Mouse (Mus musculus) lung, postnatal 25 days (tissue): ENCODE measurements around the gene Hhat.

Source experiments
- DNase-seq: peaks from one replicate; pipeline ENCODE4 v3.0.0; 2022; ENCODE audit warnings: low spot score

Gene Hhat

DNA sequence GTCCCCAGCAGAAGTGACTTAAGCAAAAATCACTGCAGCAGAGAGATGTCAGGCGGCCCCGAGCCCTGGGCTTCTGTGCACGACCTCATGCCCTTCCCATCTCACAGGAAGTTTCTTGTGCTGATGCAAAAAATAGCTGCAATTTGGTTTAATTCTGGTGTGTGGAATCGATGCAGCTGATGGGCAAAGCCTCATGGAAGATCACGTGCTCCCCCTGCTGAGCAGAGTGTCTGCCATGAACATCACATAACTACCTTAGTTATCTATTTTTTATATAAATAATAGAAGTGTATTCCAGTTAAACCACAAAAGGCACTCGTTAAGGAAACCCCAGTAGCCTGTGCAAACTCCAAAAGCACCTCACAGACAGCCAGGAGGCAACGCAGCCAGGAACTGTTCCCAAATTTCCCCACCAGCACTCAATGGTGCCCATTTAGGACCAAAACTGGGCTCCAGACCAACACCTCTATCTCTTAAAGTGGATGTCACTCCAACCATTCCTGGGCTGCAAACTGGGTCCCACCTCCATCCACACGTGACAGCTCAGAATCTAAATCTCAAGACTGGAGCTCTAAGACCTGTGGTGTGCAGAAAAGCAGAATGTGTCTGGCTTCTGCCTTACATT is 118.9 kb downstream of the Hhat start:
- DNase-seq: no peak

DNA sequence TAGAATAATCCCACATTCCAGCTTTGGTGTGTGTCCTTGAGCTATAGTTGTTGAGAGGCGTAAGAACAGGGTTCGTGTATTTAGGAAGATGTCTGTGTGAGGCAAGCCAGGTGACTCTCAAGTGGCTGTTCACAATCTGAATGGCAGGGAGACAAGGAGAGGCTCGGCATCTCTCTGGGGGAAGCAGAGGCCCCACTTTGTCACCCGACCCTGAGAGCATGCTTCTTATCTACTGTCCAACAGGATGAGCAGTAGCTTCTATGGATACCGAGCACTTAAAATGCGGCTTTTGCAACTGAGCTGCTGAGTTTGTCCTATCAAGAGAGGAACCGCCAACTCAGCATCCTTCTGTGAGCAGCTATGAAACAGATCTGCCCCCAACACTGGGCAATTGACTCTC is 120.4 kb downstream of the Hhat start:
- DNase-seq: no peak

DNA sequence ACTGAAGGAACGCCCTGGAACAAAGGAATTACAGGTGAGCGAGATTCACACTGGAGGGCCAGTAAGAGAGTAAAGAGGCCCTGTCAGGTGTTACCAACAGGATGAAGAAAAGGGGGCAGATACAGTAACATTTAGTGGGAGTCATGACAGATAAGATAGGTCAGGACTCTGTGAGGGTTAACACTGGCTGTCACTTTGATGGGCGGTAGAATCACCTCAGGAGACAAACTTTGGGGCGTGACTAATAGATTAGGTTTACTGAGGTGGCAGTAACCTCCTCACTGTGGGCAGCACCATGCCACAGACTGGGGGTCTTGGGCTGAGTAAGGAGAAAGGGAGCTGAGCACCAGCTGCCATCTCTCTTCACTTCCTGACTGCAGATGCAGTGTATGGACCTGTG is 121.0 kb downstream of the Hhat start:
- no peak for DNase-seq

DNA sequence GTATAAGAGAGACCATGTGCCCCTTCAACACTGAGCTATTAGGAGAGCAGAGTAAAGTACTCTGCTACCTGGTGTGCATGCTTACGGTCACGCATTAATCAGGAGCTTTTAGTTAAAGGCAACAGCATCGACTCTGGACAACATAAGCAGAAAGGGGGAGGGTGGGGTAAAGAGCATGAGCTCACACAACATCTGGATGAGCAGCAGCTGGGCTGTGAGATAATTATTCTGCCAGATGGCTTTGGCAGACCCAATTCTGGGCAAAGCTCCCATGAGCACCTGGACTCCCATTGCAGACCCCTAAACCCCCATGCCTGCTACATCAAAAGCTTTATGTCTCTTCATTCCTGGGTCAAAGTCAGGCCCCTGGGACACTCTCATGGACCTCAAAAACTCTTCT is 121.8 kb downstream of the Hhat start:
- DNase-seq: no peak

DNA sequence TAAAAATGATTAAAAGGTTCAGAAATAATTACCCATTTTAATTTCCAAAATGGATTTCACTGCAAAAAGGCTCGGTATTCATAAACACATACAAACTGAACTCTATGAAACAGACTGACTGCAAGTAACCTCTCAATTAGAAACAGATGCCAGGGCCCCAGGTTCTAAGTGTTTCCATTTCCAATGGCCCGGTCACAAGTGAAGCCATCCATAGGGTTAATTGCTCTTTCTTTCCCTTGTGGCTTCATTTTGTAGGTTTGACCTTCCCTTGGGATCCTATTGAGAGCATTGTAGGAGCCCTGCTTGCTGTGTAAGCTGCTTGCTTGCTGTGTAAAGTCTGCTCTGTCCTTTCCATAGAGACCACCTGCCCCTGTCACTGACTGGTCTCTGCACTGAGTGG is 123.7 kb downstream of the Hhat start:
- no peak for DNase-seq

DNA sequence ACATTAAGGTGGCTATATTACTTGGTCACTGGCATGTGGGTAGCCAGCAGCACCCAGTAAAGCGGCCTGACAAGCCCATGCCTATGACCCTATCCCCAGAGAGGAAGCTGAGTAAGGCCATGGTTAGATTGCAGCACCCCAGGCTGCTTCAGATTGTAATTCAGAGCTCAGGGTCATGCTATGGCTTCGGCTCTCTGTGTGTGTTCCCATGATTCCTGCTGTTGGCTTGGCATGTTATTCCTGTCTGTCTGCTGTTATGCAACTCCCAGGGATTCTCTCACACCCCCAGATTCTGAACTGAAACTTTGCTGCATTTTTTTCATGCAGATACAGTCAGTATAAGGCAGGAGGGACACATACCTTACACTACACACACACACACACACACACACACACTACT is 128.9 kb downstream of the Hhat start:
- DNase-seq: no peak

DNA sequence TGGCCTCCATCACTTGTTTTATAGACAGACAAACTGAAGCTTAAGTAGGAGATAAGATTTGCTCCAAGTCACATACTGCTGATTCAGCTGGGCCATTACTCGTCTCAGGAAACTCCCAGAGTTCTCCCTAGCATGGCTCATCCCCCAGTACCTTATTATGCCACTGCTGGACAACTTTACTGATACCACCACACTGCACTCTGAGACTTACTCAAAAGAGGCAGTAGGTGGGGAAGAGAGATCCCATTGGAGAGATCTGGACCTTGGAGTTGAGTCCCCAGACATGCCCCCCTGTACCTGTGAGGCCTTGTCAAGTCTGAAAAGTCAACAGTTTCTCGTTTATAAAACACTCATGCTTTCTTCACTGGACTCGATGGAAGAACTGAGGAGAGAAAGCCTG is 131.8 kb downstream of the Hhat start:
- DNase-seq: no peak

DNA sequence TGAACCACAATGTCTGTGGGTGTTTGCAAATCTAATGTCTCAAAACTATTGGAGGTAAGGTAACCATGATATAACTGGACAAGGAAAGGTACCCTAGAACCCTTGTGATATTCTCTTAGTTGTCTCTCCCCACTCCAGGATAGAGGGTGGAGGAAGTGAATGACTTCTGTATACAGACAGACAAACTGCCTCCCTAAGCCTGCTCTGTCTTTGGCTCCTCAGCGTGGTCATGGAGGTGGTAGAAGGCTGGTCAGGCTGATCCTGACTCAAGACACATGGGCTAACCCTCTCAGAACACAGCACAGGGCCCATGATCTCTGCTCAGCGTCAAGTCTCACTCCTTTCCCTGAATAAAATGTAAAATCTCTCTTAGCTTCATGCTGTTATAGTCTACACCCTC is 149.2 kb downstream of the Hhat start:
- no peak for DNase-seq

DNA sequence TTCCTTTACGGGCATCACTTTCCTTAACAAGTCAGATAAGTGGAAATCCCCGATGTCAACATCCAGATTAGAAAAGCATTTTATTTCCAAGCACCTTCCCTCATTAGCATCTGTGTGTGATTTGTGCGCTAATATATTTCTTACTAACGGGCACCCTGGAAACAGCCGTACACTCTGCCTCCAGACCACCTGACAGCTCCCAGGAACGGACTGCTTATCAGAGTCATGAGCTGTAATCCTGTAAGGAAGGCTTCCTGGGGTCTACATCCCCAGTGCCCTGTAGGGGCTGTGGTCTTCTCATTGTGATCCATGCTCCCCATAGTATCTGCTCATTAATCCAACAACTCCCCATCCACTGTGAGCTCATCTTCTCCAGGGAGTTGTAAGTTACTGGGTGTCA is 157.8 kb downstream of the Hhat start:
- DNase-seq: no peak

DNA sequence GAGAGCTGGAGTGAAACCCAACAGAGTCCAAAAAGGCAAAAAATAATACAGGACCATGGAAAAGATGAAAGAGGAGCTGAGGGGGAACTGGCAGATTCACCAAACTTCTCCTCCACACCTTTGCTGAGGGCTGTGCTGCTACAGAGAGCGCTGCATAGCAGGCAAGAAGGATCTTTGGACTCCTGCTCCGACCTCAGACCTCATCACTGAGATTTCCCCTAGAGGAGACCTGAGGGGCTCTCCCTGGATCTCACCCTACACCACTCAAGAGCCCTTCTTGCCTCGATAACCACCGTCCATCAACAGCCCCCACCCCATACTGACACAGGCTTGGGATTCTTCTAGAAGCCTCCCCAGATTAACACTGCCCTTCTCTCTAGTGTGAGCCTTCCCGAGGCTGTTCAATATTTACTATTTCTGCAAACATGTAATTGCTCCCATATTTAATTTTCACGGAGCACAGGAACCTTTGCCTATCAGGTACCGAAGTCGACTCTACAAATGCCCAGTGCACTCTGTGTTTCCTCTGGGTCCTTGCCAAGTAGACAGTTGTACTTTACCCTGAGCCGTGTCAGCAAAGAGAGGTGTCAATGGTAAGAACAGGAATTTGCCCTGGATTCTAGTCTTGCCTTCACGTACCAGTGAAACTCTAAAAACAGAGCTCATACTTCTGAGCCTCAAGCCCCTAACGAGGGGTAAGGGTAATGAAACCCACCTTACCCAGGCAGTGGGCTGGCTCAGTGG is 158.9 kb downstream of the Hhat start:
- DNase-seq: no peak

DNA sequence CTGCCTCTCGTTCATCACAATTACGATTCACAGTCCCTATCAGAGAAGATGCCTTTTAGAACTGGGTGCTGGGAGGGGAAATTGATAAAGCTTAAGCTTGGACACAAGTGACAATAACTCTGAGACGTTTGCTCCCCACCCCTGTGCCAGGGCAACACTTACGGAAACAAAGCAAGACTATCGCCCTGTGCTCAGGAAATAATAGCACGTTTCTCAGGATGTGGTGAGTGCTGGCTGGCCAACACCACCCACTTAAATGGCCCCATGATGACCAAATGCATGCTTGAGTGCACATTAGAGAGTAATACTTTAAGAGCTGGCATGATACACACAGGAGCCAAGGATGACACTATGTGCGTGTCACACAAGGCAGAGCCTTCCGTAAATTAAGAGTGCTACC is 164.1 kb downstream of the Hhat start:
- no peak for DNase-seq

DNA sequence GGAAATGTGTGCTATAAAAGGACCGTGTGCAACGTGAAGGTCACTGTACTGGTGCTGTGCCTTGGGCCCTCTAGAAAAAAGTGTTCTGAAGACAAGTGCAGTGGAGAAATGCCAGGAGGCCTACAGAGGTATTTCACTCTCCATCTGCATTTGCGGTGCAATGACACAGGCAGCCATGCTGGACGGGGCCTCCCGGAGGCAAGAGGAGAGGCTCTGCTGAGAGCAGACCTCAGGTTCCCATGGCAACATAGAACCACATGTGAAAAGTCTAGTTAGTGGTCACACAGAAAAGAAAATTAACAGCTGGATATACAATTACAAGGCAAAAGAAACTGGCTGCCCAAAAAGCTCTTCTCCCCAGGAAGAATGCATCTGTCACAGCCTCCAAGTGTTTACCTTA is 166.6 kb downstream of the Hhat start:
- DNase-seq: no peak

DNA sequence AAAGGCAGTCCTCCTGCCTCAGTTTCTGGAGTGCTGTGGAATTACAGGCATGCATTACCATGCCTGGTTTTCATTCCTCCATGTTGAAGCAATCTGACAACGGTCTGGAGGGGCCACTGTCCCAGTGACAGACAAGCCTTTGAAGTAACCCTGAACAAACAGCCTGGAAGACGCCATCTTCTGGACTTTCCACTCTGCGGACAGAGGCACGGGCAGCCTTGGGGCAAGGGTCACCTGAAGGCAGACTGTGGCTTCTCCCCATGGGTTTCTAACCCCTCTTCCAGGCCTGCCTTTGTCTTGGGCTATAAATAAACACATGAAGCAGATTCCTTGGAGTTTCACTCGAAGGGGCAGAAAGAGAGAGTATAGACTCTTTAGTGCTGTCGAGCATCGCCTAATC is 167.5 kb downstream of the Hhat start:
- no peak for DNase-seq

DNA sequence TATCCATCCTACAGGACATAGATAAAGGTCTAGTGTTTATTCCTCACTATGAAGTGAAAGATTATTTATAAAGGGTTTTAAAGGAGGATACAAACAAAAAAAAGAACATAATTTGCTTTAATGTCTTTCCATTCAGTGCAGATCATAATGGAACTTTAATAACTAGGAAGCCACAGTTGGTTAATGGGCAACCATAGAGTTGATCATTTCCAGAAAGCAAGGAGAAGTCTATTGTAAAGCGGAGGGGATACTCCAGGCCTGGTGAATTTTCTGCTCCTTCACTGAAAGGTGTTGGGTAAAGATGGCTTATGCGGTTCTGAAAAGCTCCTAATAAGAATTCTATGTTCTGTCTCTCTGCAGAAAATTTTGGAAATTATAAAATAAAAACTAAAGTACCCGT is 169.8 kb downstream of the Hhat start:
- no peak for DNase-seq

DNA sequence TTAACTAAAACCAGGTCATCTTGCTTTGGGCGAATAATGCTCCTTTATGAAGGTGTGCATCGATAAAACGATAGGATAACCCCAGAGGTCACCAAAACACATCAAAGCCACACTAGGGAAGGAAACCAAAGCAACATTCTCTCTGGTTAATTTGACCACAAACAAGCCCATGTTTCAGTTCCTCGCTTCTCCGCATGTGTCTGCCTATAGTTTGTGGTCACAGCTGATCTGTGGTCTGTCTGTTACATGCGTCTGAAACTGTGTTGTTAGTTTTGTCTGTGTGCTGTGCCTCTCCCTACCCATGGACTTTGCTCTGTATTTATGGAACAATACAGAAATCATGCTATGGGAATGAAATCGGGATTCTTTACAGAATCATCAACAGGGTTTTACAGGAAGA is 171.3 kb downstream of the Hhat start:
- DNase-seq: no peak

DNA sequence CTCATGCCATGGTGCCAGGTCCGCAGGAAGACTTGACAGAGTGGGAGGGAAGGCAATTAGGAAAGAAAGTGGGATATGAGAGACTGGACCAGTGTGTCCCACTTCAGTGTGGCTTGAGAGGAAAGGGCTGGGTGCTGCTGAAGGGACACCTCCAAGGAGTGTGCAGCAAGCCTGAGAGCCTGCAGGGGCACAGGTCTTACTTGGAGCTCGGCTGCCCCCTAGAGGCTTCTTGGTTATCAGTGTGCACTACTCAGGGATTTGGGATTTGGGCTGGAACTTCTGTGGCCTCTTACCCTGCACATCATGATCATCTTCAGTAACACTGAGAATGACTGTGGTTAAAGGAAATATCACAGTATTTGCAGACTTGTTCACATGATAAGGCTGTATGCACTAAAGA is 172.6 kb downstream of the Hhat start:
- DNase-seq: peak; percentile 77

DNA sequence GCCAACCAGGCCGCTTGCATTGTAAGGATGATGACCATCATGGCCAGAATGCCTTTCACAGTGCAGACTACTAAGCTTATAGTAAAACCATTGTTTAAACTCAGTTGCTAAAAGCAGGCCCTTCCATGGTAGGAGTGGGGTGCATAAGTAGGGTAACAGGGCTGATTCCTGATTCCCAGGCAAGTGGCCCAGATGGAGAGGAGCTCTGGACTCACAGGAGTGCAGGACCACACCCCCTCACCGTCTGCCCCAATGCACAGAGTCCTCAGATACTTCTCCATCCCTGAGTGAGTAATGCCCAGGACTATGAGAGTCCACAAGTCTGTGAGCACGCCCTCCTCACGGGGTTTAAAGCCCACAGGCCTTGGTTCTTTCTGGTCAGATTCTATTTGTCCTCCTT is 175.6 kb downstream of the Hhat start:
- DNase-seq: no peak

DNA sequence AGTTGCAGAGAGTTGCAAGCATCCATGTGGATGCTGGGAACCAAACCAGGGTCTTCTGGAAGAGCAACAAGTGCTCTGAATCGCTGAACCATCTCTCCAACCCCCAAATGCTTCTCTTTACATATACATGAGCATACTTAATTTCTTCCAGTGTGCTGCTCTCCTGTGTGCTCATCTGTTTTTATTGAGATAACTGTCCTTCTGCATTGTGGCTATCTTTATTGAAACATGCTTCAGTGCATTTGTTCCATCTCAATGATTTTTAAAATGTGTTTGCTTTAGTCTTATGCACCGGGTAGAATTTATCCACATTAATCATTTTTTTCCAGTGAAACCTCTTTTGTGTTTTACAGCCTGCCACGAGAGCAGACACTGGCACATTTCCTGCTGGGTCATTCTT is 177.5 kb downstream of the Hhat start:
- no peak for DNase-seq

DNA sequence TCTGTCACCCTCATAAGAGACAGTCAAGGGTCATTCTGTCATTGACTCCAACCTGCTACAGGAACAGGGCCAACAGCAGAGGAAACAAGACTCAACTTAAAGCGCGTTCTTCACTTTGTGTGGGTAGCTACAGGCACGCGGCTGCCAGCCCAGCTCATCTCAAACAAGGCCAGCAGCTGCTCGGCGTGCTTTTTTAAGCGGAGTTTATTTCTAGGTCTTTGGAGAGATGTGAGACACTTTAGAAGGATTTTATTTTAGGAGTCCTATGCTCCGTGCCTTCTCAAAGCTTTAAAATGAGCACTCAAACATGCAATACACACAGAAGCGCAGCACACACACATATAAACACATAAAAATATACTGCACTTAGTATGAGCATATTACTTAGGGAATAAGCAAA is 183.6 kb downstream of the Hhat start:
- no peak for DNase-seq

DNA sequence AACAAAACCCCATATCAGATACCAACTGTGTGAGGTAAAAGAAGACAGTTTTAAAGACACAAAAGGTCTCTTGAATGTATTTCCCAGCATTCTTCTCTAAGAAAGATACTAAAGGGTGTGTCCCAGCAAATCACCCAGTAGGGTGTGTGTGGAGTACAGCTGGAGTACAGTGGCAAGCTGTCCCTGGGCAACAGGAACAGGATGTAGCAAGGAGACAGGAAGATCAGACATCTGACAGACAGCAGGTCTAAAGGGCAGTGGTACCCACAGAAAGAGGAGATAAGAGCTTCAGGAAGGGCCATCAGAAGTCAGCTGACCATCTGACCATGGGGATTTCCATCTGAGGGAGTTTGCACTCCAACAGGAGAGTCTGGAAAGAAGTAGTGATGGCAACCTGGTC is 185.7 kb downstream of the Hhat start:
- peak; percentile 19 for DNase-seq

DNA sequence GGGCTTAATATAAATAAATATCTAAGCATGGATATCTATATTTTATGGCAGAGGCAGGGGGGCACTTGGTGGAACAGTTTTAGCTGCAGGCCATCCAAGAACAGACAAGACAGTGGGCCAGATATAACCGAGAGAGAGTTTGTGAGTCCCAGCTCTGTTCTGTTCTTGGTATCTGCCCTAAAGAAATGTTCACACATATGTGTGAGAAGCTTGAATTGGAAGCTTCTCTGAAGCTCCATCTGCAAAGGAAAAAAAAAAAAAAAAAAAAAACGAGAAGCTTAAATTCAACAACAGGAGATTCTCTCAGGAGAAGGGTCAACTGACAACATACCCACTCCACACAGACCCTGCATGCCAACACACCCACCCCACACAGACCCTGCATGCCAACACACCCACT is 188.1 kb downstream of the Hhat start:
- DNase-seq: no peak

DNA sequence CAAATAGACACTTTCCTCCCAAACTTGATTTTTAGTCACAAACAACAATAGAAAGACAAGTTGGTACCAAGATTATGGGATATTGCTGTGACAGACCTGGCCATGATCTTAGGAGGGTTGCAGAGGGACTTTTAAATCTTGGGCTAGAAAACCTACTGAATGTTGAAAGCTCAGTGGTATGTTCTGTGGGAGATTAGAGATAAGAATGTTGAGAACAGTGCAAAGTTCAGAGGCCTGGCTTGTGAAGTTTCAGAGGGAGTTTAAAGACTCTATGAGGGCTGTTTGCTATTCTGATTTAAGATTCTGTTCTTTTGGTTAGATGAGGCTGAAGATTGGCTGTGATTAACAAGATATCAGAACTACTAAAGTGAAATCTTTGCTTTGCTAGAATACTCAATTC is 206.3 kb downstream of the Hhat start:
- no peak for DNase-seq

DNA sequence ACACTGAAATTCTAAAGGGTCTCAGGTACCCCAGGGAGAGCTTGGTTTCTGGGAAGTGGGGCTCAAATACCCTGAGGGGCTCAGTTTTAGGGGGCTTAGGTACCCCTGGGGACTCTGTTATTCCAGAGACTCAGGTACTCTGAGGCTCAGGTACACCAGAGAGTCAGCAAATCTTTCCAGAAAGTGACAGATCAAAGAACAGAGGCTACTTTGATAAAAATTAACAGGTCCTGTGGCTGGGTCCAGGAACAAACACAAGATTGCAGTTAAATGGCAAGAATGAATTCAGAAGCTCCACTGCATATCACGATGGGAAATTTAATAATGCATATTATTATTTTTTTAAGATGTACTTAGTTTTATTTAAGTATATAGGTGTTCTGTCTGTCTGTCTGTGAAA is 211.7 kb downstream of the Hhat start:
- no peak for DNase-seq

DNA sequence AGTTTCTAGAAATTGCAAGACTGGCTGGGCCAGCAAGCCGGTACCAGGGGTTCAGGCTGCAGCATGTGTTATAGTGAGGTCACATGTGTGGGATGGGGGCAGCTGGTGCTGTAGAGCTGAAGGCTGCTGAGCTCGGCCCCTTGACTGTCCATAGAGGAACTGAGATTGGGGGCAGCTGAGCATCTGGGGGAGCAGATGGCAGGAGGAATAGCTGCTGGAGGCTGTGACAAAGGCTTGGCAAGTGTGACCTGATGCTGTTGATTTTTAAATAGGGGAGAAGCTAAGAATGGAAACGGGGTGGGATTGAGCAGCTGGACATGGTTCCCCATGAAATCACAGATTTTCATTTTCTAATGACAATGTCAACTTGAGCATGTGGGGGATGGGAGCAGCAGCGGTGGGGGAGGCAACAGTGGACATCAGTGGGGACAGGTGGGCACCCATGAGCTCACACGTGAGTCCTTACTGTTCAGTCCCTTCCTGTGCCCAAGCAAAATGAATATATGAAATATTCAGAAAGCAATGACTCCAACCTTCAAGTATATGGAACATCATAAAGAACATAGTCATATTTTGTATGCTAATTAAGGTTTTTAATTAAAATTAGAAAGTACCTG is 212.9 kb downstream of the Hhat start:
- no peak for DNase-seq
